Mouse (Mus musculus): ENCODE data around the gene Shc3. TPM values are rescaled to one million over a fixed set of nuclear protein-coding genes. Genes with fewer than 3 reads are reported as not detected.

Gene Shc3
- 13.9 and 17.4 TPM in 2 replicates for polyA plus RNA-seq (2012; rRNA removed)

GRCm38 (mm10) chr13:51568911-51569684 lies at the start of gene Shc3:
Shc3 (minus strand) TSS chr13:51569419.
- DNase-seq (ENCODE audit: low read depth) = peak; percentile 99
- TF ChIP-seq POLR2A (IDR thresholded peaks at IDR 0.05; ENCODE audit: borderline replicate concordance, extremely low read depth, insufficient read depth, insufficient read length, poor library complexity, severe bottlenecking) (no peak), CTCF (IDR thresholded peaks at IDR 0.05; ENCODE audit: borderline replicate concordance, extremely low read depth, insufficient read depth, insufficient read length) (no peak)

GRCm38 (mm10) chr13:51618602-51619001 lies 49.4 kb upstream of the Shc3 start:
- TF ChIP-seq CTCF (IDR thresholded peaks at IDR 0.05; ENCODE audit: borderline replicate concordance, extremely low read depth, insufficient read depth, insufficient read length) (no peak), POLR2A (IDR thresholded peaks at IDR 0.05; ENCODE audit: borderline replicate concordance, extremely low read depth, insufficient read depth, insufficient read length, poor library complexity, severe bottlenecking) (no peak)
- DNase-seq (ENCODE audit: low read depth) = no peak

GRCm38 (mm10) chr13:51617861-51618260 lies 48.6 kb upstream of the Shc3 start:
- TF ChIP-seq CTCF (IDR thresholded peaks at IDR 0.05; ENCODE audit: borderline replicate concordance, extremely low read depth, insufficient read depth, insufficient read length) = peak; percentile 84
- no peak for TF ChIP-seq POLR2A (IDR thresholded peaks at IDR 0.05; ENCODE audit: borderline replicate concordance, extremely low read depth, insufficient read depth, insufficient read length, poor library complexity, severe bottlenecking)
- peak; percentile 85 for DNase-seq (ENCODE audit: low read depth)

GRCm38 (mm10) chr13:51617306-51617705 lies 48.1 kb upstream of the Shc3 start:
- TF ChIP-seq POLR2A (IDR thresholded peaks at IDR 0.05; ENCODE audit: borderline replicate concordance, extremely low read depth, insufficient read depth, insufficient read length, poor library complexity, severe bottlenecking) (no peak), CTCF (IDR thresholded peaks at IDR 0.05; ENCODE audit: borderline replicate concordance, extremely low read depth, insufficient read depth, insufficient read length) (no peak)
- peak; percentile 50 for DNase-seq (ENCODE audit: low read depth)

GRCm38 (mm10) chr13:51616417-51617044 lies 47.3 kb upstream of the Shc3 start:
- peak; percentile 91 for DNase-seq (ENCODE audit: low read depth)
- TF ChIP-seq CTCF (IDR thresholded peaks at IDR 0.05; ENCODE audit: borderline replicate concordance, extremely low read depth, insufficient read depth, insufficient read length) = no peak
- no peak for TF ChIP-seq POLR2A (IDR thresholded peaks at IDR 0.05; ENCODE audit: borderline replicate concordance, extremely low read depth, insufficient read depth, insufficient read length, poor library complexity, severe bottlenecking)

GRCm38 (mm10) chr13:51615815-51616214 lies 46.6 kb upstream of the Shc3 start:
- TF ChIP-seq CTCF (IDR thresholded peaks at IDR 0.05; ENCODE audit: borderline replicate concordance, extremely low read depth, insufficient read depth, insufficient read length) (no peak), POLR2A (IDR thresholded peaks at IDR 0.05; ENCODE audit: borderline replicate concordance, extremely low read depth, insufficient read depth, insufficient read length, poor library complexity, severe bottlenecking) (no peak)
- no peak for DNase-seq (ENCODE audit: low read depth)

GRCm38 (mm10) chr13:51611500-51611899 lies 42.3 kb upstream of the Shc3 start:
- DNase-seq (ENCODE audit: low read depth) = peak; percentile 54
- TF ChIP-seq CTCF (IDR thresholded peaks at IDR 0.05; ENCODE audit: borderline replicate concordance, extremely low read depth, insufficient read depth, insufficient read length) (no peak), POLR2A (IDR thresholded peaks at IDR 0.05; ENCODE audit: borderline replicate concordance, extremely low read depth, insufficient read depth, insufficient read length, poor library complexity, severe bottlenecking) (no peak)

GRCm38 (mm10) chr13:51611060-51611459 lies 41.8 kb upstream of the Shc3 start:
- no peak for TF ChIP-seq POLR2A (IDR thresholded peaks at IDR 0.05; ENCODE audit: borderline replicate concordance, extremely low read depth, insufficient read depth, insufficient read length, poor library complexity, severe bottlenecking)
- no peak for TF ChIP-seq CTCF (IDR thresholded peaks at IDR 0.05; ENCODE audit: borderline replicate concordance, extremely low read depth, insufficient read depth, insufficient read length)
- DNase-seq (ENCODE audit: low read depth) = peak; percentile 43

- TF ChIP-seq CTCF (IDR thresholded peaks at IDR 0.05; ENCODE audit: borderline replicate concordance, extremely low read depth, insufficient read depth, insufficient read length) (no peak), POLR2A (IDR thresholded peaks at IDR 0.05; ENCODE audit: borderline replicate concordance, extremely low read depth, insufficient read depth, insufficient read length, poor library complexity, severe bottlenecking) (no peak)
- DNase-seq (ENCODE audit: low read depth) = no peak
Observed at GRCm38 (mm10) chr13:51609231-51609630, 40.0 kb upstream of the Shc3 start.

- DNase-seq (ENCODE audit: low read depth) = peak; percentile 83
Observed at GRCm38 (mm10) chr13:51603894-51604244, 34.6 kb upstream of the Shc3 start.

GRCm38 (mm10) chr13:51603221-51603893 lies 34.1 kb upstream of the Shc3 start:
- TF ChIP-seq CTCF (IDR thresholded peaks at IDR 0.05; ENCODE audit: borderline replicate concordance, extremely low read depth, insufficient read depth, insufficient read length) = no peak
- TF ChIP-seq POLR2A (IDR thresholded peaks at IDR 0.05; ENCODE audit: borderline replicate concordance, extremely low read depth, insufficient read depth, insufficient read length, poor library complexity, severe bottlenecking) = no peak
- DNase-seq (ENCODE audit: low read depth) = peak; percentile 96

More at GRCm38 (mm10) chr13:51603894-51604244, 34.6 kb upstream of the Shc3 start:
- TF ChIP-seq CTCF (IDR thresholded peaks at IDR 0.05; ENCODE audit: borderline replicate concordance, extremely low read depth, insufficient read depth, insufficient read length) = no peak
- no peak for TF ChIP-seq POLR2A (IDR thresholded peaks at IDR 0.05; ENCODE audit: borderline replicate concordance, extremely low read depth, insufficient read depth, insufficient read length, poor library complexity, severe bottlenecking)
